Mouse (Mus musculus): ENCODE measurements at regions not wholly inside any gene's neighbourhood (a gene's known extent, or its start where the extent isn't known, plus 50 kb on each side); places are given as distances from the start of the nearest gene placed in this dataset.

DNA sequence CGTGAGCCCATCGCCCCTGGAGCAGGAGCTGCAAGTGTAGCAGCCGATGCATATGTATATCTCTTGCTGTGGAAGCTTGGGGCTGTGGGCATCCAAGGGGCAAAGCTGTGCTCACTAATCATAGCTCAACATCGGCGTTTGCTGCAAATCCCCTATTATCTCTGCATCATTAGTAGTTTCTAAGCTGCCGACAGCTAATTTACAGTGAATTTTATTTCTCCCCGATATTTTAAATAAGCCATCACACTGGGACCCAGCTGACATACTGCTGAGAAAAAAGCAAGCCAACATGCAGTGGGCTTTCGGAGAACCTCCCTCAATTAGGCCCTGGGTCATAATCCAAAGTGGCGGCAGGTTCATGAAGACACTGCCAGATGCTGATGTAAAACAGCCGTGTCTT lies 313.3 kb upstream of the Eef2kmt start:
- in situ Hi-C loops (cut with MboI; ENCODE audit: low pct_unique_long_range_greater_than_20kb in 1 of 2, low sequenced_read_pairs in 2 of 2, unreplicated experiment in 1 of 2), result no loop called here

DNA sequence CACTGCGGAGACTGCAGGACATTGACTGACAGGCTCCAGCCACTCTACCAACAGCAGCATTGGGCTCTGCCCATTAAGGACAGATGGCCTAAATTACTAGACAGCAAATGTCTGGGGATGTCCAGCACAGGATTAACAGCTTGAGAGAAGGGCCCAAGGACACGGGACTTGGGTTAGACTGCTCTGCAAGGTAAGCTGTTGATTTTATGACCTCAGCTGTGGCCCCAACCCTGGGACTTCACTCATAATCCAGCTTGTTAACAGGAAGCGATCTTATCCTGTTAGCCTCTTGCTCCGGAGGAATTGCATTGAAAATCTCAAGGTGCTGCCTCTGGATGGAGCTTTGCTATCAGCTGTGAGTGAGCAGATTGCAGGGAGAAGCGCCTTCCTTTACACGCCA lies 293.2 kb upstream of the Eef2kmt start:
- in situ Hi-C loops (cut with MboI; ENCODE audit: low pct_unique_long_range_greater_than_20kb in 1 of 2, low sequenced_read_pairs in 2 of 2, unreplicated experiment in 1 of 2), result no loop called here

DNA sequence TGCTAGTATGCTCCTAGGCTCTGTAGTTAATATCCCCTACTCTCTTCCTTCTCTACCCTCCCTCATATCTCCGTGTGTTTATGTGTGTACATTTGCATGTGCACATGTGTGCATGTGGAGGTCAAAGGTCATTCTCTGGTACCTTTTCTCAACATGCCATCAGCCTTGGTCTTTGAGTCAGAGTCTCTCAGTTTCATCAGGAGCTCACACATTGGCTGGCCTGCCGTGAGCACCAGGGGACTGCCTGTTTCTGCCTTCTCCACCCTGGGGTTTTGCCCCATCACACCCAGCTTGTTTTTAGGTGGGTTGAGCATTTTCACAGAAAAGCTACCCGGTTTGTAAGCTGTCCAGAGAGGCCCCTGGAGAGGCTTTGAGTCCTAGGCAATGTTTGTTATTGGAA lies 292.8 kb upstream of the Eef2kmt start:
- in situ Hi-C loops (cut with MboI; ENCODE audit: low pct_unique_long_range_greater_than_20kb in 1 of 2, low sequenced_read_pairs in 2 of 2, unreplicated experiment in 1 of 2), result no loop called here

DNA sequence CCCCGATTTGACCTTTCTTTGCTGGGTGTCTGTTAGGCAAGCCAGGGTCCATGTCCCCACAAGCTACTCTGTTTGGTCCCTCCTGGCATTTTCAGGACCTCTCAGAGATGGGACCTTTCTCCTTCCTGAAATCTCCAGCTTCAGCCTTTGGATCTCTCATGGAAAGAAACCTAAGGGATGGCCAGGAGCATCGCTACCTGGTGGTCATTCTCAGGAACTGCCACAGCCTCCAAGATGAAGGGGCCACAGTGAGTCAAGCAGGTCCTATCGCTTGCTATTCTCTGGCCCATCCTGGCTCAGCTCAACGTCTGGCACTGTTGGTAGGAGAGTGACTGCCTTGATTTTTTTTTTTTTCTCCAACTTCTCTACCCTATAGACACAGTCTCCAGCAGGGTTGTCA lies 291.0 kb upstream of the Eef2kmt start:
- in situ Hi-C loops (cut with MboI; ENCODE audit: low pct_unique_long_range_greater_than_20kb in 1 of 2, low sequenced_read_pairs in 2 of 2, unreplicated experiment in 1 of 2), result no loop called here

DNA sequence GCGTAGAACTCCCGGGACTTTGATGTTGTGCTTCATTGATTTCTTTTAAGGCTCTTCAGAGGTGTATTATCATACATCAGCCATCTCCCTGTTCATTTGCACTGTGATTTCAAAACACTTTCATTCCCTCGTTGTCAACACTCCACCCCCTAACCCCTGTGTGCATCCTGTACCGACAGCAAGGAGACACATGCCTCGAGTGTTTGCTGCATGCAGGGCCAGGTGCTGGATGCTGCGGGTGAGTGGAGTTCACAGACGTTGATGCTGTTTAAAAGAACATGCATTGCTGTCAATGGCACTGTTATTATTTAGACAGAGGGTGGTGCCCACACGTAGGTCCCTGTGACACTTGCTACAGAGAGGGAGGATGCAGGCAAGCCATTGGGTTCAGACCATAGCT lies 290.0 kb upstream of the Eef2kmt start:
- in situ Hi-C loops (cut with MboI; ENCODE audit: low pct_unique_long_range_greater_than_20kb in 1 of 2, low sequenced_read_pairs in 2 of 2, unreplicated experiment in 1 of 2), result no loop called here

DNA sequence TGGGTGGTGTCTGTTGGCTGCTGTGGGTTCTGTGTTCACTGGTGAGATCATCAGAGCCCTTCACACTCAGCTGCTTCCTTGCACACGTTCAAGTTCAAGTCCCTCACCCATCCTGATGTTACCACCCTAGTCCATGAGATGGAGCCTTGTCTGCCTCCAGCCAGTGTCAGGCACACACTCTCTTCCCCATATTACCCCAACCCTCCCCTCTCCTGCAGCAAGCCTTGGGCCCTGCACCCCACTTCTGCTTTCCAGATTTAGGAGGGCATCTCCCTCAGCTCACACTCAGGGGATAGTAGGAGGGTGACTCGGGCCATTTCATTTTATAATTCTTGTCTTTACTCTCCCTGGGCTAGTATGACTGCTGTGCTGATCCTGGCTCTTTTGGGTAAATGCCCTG lies 288.7 kb upstream of the Eef2kmt start:
- in situ Hi-C loops (cut with MboI; ENCODE audit: low pct_unique_long_range_greater_than_20kb in 1 of 2, low sequenced_read_pairs in 2 of 2, unreplicated experiment in 1 of 2), result no loop called here

DNA sequence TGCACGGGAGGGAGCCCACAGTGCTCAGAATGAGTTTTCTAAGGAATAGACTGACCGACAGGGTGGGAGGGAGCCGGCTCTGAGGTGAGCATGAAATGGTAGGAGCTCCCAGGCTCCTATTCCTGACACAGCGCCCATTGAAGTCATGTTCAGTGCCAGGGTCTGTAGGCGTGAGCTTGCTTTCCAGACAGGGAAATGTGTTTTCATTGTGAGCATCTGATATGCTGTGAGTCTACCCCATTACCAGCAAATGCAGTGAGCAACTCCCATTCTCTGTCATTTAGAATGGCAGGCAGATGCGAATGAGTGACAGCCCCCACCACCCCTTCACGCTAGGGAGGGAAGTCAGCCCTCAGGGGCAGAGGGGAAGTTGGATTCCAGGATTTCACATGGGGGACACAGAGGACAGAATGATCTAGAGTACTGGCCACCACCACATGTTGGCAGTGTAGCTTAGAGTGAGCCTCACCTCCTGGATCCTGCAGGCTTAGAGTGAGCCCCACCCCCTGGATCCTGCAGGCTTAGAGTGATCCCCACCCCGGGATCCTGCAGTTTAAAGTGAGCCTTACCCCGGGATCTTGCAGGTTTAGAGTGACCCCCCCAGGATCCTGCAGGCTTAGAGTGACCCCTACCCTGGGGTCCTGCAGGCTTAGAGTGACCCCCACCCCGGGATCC lies 283.2 kb upstream of the Eef2kmt start:
- in situ Hi-C loops (cut with MboI; ENCODE audit: low pct_unique_long_range_greater_than_20kb in 1 of 2, low sequenced_read_pairs in 2 of 2, unreplicated experiment in 1 of 2), result no loop called here

DNA sequence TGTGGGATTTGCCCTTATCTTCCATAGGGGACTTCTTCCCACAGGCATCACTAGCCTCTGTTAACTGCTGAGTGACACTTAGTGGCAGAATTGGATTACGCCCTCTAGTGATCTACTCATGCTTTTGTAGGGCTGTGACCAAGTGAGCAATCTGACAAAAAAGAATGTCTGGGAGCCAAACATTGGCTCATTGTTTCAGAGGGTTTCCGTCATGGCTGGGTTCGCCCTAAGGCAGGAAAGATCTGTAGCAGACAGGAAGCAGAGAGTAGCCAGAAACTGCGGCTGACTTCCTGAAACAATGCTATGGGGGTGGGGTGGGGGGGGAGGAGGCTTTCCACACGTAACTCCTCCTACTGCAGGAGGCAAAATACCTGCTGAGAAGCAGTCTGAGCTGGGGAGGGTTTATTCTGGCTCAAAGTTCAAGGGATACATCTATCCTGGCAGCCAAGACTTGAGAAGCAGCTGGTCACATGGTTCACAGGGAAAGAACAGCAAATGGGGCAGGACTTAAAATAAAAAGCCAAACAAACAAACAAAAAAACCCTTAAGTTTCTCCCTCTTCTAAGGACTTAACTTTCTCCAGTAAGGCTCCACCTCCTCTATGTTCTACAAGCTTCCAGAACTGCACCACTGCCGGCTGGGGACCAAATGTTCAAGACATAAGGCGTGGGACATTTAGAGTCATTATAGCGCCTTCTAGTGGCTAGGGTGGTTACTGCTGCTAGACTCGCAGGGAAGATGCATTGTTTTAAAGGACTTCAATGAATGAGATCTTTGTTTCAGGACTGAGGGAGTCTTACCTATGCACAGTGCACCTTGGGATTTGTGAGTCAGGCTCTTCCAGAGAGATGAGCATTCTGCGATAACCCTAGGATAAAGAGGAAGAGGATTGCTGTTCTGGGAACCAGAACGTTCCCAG lies 281.8 kb upstream of the Eef2kmt start:
- in situ Hi-C loops (cut with MboI; ENCODE audit: low pct_unique_long_range_greater_than_20kb in 1 of 2, low sequenced_read_pairs in 2 of 2, unreplicated experiment in 1 of 2), result no loop called here

DNA sequence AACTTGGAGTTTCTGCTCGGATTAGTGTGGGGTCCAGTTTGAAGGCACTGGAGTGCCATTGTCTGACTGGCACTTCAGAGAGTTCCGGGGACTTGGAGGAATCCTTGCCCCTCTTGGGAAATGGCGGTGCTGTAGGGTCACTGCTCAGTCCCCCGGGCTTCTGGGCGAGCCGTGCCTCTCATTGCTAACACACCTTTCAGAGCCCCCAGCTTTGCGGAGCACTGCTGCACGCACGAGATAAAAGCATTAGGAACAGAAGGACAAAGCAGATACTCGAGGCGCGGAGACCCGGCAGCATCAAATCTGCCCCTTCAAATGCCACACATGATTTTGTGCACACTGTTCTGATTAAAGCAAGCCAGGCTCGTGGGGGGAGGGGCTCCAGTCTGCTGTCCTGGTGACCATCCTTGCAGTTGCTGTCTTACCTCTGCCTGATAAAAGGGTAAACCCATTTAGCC lies 280.8 kb upstream of the Eef2kmt start:
- in situ Hi-C loops (cut with MboI; ENCODE audit: low pct_unique_long_range_greater_than_20kb in 1 of 2, low sequenced_read_pairs in 2 of 2, unreplicated experiment in 1 of 2), result no loop called here

DNA sequence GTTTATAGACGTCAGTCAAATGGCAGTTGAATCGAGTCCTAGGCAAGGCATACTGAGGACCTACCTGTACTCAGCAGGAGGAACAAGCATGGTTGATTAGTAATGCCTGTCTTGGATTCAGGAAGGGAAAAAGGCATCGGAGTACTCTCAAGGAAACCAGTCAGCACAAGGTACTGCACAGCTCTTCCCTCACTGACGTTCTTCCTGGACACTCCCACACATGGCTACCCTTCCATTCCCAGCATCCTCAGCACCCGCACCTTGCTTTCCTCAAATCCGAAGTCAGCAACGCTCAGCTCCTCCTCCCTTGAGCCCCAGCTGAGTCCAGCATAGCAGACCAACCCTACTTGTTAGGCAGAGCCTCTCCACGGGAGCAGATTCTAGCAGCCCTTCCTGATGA lies 279.6 kb upstream of the Eef2kmt start:
- in situ Hi-C loops (cut with MboI; ENCODE audit: low pct_unique_long_range_greater_than_20kb in 1 of 2, low sequenced_read_pairs in 2 of 2, unreplicated experiment in 1 of 2), result no loop called here

DNA sequence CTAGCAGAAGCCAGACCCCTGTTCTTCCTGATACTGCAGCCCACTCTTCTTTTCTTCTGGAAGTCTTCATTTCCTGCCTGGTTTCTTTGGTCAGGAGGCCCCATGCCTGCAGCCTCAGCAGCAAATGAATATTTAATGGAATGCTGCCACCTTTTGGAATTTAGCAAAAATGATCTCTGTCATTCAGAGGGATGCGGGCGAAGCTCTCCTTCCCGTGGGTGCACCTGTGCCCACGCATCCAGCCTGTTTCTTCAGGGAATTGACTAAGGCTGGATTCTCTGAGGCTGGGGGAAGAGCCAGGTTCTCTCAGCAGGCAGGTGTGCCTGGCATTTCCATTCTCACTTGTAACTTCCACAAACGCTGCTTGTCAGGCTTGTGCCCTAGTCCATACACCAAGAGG lies 279.1 kb upstream of the Eef2kmt start:
- in situ Hi-C loops (cut with MboI; ENCODE audit: low pct_unique_long_range_greater_than_20kb in 1 of 2, low sequenced_read_pairs in 2 of 2, unreplicated experiment in 1 of 2), result loop anchor here in 1 of 2 experiments (5.0 kb wide), 1 partner anchor 58 kb away; no protein-coding TSS in a partner anchor

DNA sequence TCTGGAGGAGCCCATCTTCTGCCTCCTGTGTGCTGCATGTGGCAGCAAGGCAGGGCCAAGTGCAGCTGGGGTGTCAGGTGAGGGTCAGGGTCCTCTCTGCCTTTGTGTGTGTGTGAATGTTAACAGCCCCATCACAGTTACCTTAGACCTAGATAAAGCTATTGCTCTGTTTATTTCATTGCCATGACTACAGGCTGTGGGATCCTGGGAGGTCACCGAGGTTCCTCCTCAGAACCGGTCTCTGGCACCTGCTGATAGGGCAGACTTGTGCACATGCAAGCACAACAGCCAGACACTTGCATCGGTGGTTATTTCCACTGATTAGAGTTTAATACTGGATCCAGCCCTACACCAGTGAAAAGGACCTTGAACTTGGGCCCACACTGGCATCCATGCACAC lies 278.6 kb upstream of the Eef2kmt start:
- in situ Hi-C loops (cut with MboI; ENCODE audit: low pct_unique_long_range_greater_than_20kb in 1 of 2, low sequenced_read_pairs in 2 of 2, unreplicated experiment in 1 of 2), result loop anchor here in 1 of 2 experiments (5.0 kb wide), 1 partner anchor 57 kb away; no protein-coding TSS in a partner anchor

DNA sequence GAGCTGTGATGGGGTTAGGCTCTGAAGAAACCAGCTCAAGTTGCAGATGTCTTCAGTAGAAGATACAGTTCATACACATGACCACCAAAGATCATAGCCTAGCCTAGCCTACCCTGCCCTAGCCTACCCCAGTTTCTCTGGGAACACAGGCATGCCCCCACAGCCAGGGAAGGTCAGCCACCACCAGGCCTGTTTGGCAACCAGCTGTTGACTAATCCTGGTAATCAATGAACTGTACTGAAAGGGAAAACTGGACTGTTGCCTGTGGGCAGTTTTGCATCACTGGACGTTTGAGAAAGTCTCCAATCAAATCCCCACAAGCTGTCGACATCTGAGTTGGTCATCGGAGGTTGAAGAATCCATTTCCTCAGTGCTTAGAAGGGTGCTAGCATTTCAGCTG lies 276.5 kb upstream of the Eef2kmt start:
- in situ Hi-C loops (cut with MboI; ENCODE audit: low pct_unique_long_range_greater_than_20kb in 1 of 2, low sequenced_read_pairs in 2 of 2, unreplicated experiment in 1 of 2), result loop anchor here in 1 of 2 experiments (5.0 kb wide), 1 partner anchor 55 kb away; no protein-coding TSS in a partner anchor

DNA sequence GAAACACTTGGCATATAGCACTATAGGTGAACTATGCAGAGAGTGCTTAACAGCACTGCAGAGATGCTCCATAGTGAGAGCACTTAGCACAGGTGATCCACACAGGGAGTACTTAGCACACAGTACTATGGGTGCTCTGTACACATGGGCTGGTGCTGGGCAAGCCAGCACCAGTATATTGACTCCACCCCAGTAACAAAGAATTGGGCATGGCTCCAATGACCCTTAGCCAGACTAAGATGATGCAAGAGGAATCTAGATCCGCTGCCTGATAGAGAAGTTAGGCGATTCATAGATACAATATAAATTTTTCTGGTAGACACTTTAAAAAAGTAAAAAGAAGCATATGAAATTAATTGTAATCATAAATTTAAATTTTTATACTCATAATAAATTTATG lies 274.0 kb upstream of the Eef2kmt start:
- in situ Hi-C loops (cut with MboI; ENCODE audit: low pct_unique_long_range_greater_than_20kb in 1 of 2, low sequenced_read_pairs in 2 of 2, unreplicated experiment in 1 of 2), result loop anchor here in 1 of 2 experiments (5.0 kb wide), 1 partner anchor 53 kb away; no protein-coding TSS in a partner anchor

DNA sequence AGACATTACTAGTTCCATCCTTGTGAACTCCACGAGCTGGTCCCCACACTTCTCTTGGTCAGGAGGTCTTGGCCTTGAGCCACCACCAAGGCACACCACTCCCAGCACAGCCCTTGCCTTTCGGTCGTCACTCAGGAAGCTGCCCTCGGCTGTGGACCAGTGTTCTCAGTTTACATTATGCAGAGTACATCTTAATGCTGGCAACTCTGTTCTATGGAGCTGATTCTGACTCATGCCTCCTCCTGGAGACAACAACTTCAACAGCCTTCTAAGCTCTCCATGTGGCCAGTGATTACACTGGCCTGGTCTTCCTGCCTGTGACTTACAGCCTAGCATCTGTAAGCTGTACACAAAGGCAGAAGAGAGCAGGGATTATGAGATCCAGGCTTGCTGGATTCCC lies 272.2 kb upstream of the Eef2kmt start:
- in situ Hi-C loops (cut with MboI; ENCODE audit: low pct_unique_long_range_greater_than_20kb in 1 of 2, low sequenced_read_pairs in 2 of 2, unreplicated experiment in 1 of 2), result no loop called here

DNA sequence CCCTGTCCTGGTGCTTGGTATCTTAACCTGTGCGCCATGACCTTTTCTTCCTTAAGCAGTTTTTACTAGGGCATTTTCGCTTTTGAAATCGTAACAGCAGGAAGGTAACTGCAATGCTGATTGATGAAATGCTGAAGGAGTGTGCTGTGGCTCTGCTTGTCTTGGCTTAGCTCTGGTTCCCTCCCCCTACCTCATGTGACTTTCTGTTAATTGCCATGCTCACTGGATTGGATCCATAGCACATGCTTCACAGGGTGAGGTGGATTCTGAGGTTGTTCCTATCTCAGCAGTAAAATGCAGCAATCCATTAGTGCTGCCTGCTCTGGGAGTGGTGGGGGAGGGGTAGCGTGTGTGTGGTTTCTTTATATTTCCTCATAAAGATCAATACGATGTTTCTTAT lies 268.6 kb upstream of the Eef2kmt start:
- in situ Hi-C loops (cut with MboI; ENCODE audit: low pct_unique_long_range_greater_than_20kb in 1 of 2, low sequenced_read_pairs in 2 of 2, unreplicated experiment in 1 of 2), result no loop called here

DNA sequence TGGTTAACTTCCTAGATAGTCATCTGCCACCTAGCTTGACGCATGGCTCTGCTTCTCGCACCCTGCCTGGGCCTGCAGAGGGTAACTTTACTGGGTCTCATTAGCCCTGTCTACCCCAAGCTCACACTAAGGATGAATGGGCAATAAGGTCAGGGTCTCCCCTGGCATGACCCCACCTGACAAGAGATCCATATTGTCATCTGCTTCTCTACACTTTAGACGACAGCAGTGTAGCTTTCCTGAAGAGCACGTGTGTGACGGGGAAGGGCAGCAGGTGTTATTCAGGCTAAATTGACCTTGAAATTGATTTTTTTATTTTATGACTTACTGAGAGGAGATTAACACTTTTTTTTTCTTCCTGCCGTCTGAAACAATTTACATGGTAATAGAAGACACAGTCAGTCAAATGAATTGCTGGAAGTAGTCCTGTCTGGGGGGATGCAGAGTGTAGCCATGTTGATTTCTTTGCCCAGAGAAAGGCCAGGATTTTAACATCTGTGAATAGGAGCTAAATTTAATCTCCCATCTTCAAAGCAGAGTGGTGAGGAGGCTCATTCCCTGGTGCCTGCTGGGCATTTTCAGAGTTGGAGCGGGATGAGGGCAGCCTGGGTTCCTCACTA lies 267.7 kb upstream of the Eef2kmt start:
- in situ Hi-C loops (cut with MboI; ENCODE audit: low pct_unique_long_range_greater_than_20kb in 1 of 2, low sequenced_read_pairs in 2 of 2, unreplicated experiment in 1 of 2), result no loop called here

DNA sequence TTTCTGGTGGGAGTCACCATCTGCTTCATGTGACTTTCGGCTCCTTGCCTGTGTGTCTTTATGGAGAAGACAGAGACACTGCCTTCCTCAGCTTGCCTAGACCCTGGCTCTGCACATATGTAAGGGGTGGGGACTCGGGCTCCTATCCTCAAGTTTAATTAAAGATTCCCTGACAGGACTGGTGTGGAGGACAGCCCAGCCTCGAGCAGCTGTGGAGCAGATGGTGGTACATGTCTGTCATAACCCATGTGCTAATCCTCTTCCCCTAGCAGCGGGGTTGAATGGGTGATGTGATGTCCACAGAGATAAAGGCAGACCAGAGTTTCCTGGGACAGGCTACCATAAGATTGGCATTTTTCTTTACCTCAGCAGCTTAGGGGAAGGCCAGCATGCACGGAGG lies 262.0 kb upstream of the Eef2kmt start:
- in situ Hi-C loops (cut with MboI; ENCODE audit: low pct_unique_long_range_greater_than_20kb in 1 of 2, low sequenced_read_pairs in 2 of 2, unreplicated experiment in 1 of 2), result no loop called here

DNA sequence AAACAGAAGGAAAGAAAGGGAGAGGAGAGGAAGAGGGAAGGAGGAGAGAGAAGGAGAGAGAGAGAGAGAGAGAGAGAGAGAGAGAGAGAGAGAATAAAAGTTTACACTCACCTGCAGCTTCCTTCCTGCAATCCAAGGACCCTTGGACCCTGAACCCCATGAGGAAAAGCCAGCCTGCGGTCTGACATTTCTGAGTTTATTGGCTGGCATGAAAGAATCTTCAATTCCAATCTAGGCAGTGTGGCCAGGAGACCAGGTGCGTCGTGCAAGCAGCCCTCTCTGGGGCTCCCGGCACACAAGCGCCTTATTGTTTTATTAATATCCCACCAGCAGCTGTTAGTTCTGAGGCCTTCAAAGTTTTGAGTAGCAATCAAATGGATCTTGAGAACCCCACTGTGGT lies 260.1 kb upstream of the Eef2kmt start:
- in situ Hi-C loops (cut with MboI; ENCODE audit: low pct_unique_long_range_greater_than_20kb in 1 of 2, low sequenced_read_pairs in 2 of 2, unreplicated experiment in 1 of 2), result no loop called here

Measured in mouse embryonic stem cell (cell line).